Mouse (Mus musculus) liver, embryonic 12.5 days (tissue): ENCODE data around the gene Capn11. TPM values are rescaled to one million over a fixed set of nuclear protein-coding genes. Genes with fewer than 3 reads are reported as not detected.
A peak's percentile ranks its signal among the peaks of the same experiment; 100 is the strongest.
"Not testable (repeated sequence)": the region's sequence is repeated elsewhere in the genome, so short reads cannot be mapped to it uniquely, and the experiment has no call there.

Source experiments
- ATAC-seq: fragments of 200-750 bp; cut with Nextera tagmentation; 2 replicates; pipeline ENCODE4 v1.8.0; 2017; ENCODE audit warnings: moderate number of reproducible peaks, mild to moderate bottlenecking, moderate library complexity
- H3K27ac ChIP-seq: fragments of 300-500 bp; sonication (generic); 2 replicates; pipeline ENCODE4 v1.5.1; 2016; ENCODE audit warnings: mild to moderate bottlenecking
- H3K27me3 ChIP-seq: fragments of 300-500 bp; sonication (generic); replicated peaks from 2 replicates; pipeline ENCODE4 v1.6.1; 2016; ENCODE audit warnings: mild to moderate bottlenecking, moderate library complexity
- H3K36me3 ChIP-seq: fragments of 300-500 bp; sonication (generic); 2 replicates; pipeline ENCODE4 v1.6.1; 2016; ENCODE audit warnings: mild to moderate bottlenecking, moderate library complexity
- H3K4me1 ChIP-seq: fragments of 300-500 bp; sonication (generic); 2 replicates; pipeline ENCODE4 v1.6.1; 2016
- H3K4me2 ChIP-seq: fragments of 300-500 bp; sonication (generic); 2 replicates; pipeline ENCODE4 v1.6.1; 2016; ENCODE audit warnings: mild to moderate bottlenecking, moderate library complexity
- H3K4me3 ChIP-seq: fragments of 300-500 bp; sonication (generic); 2 replicates; pipeline ENCODE4 v1.5.1; 2016; ENCODE audit warnings: mild to moderate bottlenecking, moderate library complexity
- H3K9ac ChIP-seq: fragments of 300-500 bp; sonication (generic); 2 replicates; pipeline ENCODE4 v1.6.1; 2016; ENCODE audit warnings: mild to moderate bottlenecking, moderate library complexity
- H3K9me3 ChIP-seq: fragments of 300-500 bp; sonication (generic); replicated peaks from 2 replicates; pipeline ENCODE4 v1.6.1; 2016; ENCODE audit warnings: mild to moderate bottlenecking, moderate library complexity
- WGBS: fragments of 180-500 bp; shearing (Covaris S2); methylation state at CpG from one replicate; pipeline ENCODE4 v1.1.7; 2016; ENCODE audit not compliant: insufficient replicate concordance; 5-methylcytosine and 5-hydroxymethylcytosine counted together
- polyA plus RNA-seq: library from polyadenylated mRNA; unstranded; fragments of >200 nt; fragmentation: Nextera tagmentation; extraction: Ambion mirVana; gene quantifications from 2 replicates; pipeline ENCODE4 v1.2.1, GENCODE M21; 2016

Gene Capn11
- polyA plus RNA-seq, 1 experiment from 2014 or later: 0.39 TPM

- peaks cover 38% of the 10 kb centered on the region for H3K4me1 ChIP-seq
- H3K4me3 ChIP-seq, H3K9ac ChIP-seq, H3K9me3 ChIP-seq, ATAC-seq, H3K27ac ChIP-seq, H3K4me2 ChIP-seq, H3K36me3 ChIP-seq: not testable (repeated sequence)
- 0 out of 2 replicates have a peak, but pooled peaks cover 11% of the 10 kb centered on the region for H3K27me3 ChIP-seq
- 76% methylated on average over 7 of the region's 8 CpGs for WGBS
Measured at GRCm38 (mm10) chr17:45623425-45623824, 35.7 kb downstream of the Capn11 start.

DNA sequence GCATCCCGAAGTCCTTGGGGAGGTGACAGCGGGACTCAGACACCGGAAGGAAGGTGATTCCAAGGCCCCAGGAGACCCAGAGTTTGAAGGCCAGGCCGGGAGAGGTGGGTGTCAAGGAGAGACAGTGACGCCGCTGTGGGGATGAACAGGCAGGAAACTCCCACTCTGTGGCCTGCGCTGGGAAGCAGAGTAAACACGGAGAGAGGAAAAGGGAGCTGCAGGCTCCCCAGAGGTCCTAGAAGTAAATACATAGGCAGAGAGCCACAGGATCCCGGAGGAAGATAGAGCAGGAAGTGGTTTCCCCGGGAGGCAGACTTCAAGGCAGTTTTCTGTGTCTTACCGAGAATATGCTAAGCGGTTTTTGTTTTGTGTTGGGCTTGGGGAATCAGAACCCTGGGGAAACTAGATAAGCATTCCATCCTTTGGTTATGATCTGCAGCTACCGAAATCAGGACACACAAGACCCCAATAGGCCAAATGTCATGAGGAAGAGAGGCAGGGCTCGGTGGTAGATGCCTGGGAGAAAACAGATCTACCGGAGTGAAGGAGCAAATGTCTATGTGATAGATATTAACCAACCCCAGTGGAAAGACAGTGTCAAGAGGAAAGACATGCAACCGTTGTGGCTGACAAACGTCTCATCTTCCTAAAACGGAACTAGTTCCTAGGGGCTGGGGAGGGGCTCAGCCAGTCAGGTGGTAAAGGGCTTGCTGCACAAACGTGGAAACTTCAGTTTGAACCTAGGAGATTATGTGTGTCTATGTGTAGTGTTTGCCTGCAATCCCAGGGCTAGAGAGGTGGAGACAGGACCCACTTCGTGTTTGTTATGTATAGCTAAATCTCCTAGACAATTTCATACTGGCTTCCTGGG, 39.5 kb downstream of the Capn11 start:
- WGBS: 6% methylated on average over 20 of the region's 20 CpGs
- no peaks in the 10 kb centered on the region for H3K36me3 ChIP-seq

DNA sequence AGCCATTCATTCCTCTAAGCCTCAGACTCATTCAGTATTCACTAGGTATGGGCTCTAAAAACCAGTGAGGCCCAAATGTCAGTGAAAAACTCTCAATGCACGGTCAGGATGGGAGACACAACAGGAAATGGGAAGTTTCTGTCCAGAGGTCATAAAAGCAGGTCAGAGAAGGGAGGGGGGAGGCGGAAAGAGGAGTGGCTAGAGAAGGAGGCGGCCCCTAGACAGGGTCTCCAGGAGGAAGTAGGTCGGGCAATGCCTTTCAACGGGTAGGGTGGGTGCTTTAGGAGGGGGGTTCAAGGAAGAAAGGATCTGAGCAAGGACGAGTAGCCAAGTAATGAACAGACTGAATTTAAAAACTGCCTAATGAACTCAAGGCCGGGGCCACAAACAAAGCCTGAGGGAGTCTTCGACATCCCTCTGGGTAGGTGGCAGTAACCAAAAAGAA, 40.2 kb downstream of the Capn11 start:
- 6% methylated on average over 8 of the region's 8 CpGs for WGBS
- peaks cover 23% of the 10 kb centered on the region for H3K4me1 ChIP-seq
- peak; percentile 61 for ATAC-seq

More for the DNA sequence above, 39.5 kb downstream of the Capn11 start:
- peak; percentile 58 for ATAC-seq
- H3K4me1 ChIP-seq: peaks cover 23% of the 10 kb centered on the region
- H3K9me3 ChIP-seq: no peaks in the 10 kb centered on the region
- peak overlapping the region; percentile 72 for H3K4me2 ChIP-seq
- H3K27ac ChIP-seq: peak overlapping the region; percentile 57
- peak overlapping the region; percentile 49 for H3K9ac ChIP-seq
- no peaks in the 10 kb centered on the region for H3K27me3 ChIP-seq
- peak overlapping the region; percentile 43 for H3K4me3 ChIP-seq

GRCm38 (mm10) chr17:45617655-45618054, 41.5 kb downstream of the Capn11 start:
- H3K36me3 ChIP-seq: no peaks in the 10 kb centered on the region
- H3K27ac ChIP-seq: no peak overlapping the region
- H3K4me2 ChIP-seq: no peak overlapping the region
- H3K9ac ChIP-seq: no peak overlapping the region
- 66% methylated on average over 6 of the region's 6 CpGs for WGBS
- ATAC-seq: no peak
- no peaks in the 10 kb centered on the region for H3K27me3 ChIP-seq
- no peak overlapping the region for H3K4me3 ChIP-seq
- H3K4me1 ChIP-seq: peaks cover 27% of the 10 kb centered on the region
- H3K9me3 ChIP-seq: no peaks in the 10 kb centered on the region

More for the DNA sequence above, 40.2 kb downstream of the Capn11 start:
- H3K4me3 ChIP-seq: peak overlapping the region; percentile 43
- H3K9me3 ChIP-seq: no peaks in the 10 kb centered on the region
- peak overlapping the region; percentile 57 for H3K27ac ChIP-seq
- H3K36me3 ChIP-seq: no peaks in the 10 kb centered on the region
- H3K27me3 ChIP-seq: no peaks in the 10 kb centered on the region
- H3K9ac ChIP-seq: peak overlapping the region; percentile 49
- H3K4me2 ChIP-seq: peak overlapping the region; percentile 72

DNA sequence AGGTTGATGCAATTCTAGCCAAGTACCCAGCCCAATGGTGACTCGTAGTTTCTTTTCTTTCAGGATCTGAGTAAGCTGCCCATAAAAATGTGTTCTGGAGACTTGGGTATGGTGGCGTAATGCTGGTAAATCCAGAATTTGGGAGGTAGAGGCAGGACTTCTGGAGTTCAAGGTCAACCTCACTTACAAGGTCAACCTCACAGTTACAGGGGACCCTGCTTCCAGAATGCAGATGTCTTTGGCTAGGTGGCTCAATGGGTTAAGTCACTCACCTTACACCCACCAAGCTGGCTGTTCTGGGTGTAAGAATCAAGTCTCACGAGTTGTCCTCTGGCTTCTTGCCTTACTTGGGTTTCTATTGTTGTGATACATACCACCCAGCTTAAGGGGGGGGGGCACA, 42.4 kb downstream of the Capn11 start:
- no peaks in the 10 kb centered on the region for H3K36me3 ChIP-seq
- H3K27me3 ChIP-seq: no peaks in the 10 kb centered on the region

DNA sequence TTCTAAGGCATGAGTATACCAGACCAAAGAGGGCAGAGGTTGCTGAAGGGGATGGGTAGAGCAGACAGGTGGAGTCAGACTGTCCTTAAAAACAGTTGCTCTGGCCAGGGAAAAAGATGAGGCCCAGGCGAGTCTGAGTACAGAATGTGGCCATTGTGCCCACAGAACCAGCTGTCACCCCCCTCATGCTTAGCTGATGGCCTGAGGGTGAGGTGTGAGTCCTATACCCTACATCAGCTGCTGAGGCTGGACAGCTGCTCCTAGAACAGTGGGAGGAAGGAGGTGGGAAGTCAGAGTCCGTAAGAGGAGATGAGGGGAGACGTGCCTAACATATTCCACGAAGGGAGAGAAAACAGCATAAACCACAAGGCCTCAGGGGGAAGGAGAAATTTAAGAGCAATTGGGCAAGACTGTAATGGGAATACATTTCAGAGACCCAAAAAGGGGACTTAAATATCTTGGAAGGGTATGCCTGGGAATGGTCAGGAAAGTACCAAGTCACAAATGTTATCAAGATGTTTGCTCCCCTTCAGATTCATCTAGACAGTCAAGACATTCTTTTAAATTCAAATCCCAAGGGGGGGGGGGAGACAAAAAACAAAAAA, 43.0 kb downstream of the Capn11 start:
- H3K27me3 ChIP-seq: no peaks in the 10 kb centered on the region
- no peak overlapping the region for H3K4me3 ChIP-seq
- no peaks in the 10 kb centered on the region for H3K36me3 ChIP-seq
- no peaks in the 10 kb centered on the region for H3K9me3 ChIP-seq
- H3K27ac ChIP-seq: no peak overlapping the region
- WGBS: 42% methylated on average over 4 of the region's 4 CpGs
- no peak for ATAC-seq
- no peak overlapping the region for H3K4me2 ChIP-seq
- H3K4me1 ChIP-seq: peaks cover 42% of the 10 kb centered on the region
- no peak overlapping the region for H3K9ac ChIP-seq

More for the DNA sequence above, 42.4 kb downstream of the Capn11 start:
- H3K9me3 ChIP-seq: no peaks in the 10 kb centered on the region
- ATAC-seq: no peak
- H3K9ac ChIP-seq: no peak overlapping the region
- no peak overlapping the region for H3K27ac ChIP-seq
- peaks cover 37% of the 10 kb centered on the region for H3K4me1 ChIP-seq
- H3K4me2 ChIP-seq: no peak overlapping the region
- 78% methylated on average over 3 of the region's 3 CpGs for WGBS
- no peak overlapping the region for H3K4me3 ChIP-seq

- peaks cover 39% of the 10 kb centered on the region for H3K4me1 ChIP-seq
- WGBS: 57% methylated on average over 7 of the region's 7 CpGs
- H3K27ac ChIP-seq: no peak overlapping the region
- H3K27me3 ChIP-seq: no peaks in the 10 kb centered on the region
- H3K9ac ChIP-seq: no peak overlapping the region
- no peak for ATAC-seq
- H3K9me3 ChIP-seq: no peaks in the 10 kb centered on the region
- no peaks in the 10 kb centered on the region for H3K36me3 ChIP-seq
- H3K4me2 ChIP-seq: no peak overlapping the region
- H3K4me3 ChIP-seq: no peak overlapping the region
Measured at GRCm38 (mm10) chr17:45612921-45613320, 46.2 kb downstream of the Capn11 start.

DNA sequence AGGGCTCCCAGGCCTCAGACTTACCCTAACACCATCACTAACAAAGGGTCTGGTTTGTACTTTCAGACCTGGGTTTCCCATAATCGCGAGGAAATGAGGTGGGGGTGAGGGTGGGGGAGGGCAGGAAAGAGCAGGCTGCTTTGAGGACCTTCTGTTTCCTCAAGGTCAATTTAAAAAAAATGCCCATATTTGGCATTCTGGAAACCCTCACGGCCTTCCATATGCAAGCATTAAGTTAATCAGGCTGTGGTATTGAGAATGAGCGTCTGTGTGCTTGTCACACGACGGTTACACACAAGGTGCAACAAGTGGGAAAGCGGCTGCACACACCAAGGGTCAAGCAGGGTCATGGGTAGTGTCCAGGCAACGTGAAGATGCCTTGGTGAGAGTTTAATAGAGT, 47.1 kb downstream of the Capn11 start:
- ATAC-seq: no peak
- Histone ChIP-seq H3K27ac (no peak overlapping the region), H3K4me3 (no peak overlapping the region)

GRCm38 (mm10) chr17:45610144-45610866, 48.8 kb downstream of the Capn11 start:
- peaks cover 39% of the 10 kb centered on the region for H3K4me1 ChIP-seq
- ATAC-seq: peak; percentile 90
- H3K36me3 ChIP-seq: no peaks in the 10 kb centered on the region
- H3K9me3 ChIP-seq: no peaks in the 10 kb centered on the region
- 30% methylated on average over 5 of the region's 5 CpGs for WGBS
- peak overlapping the region; percentile 77 for H3K27ac ChIP-seq
- no peaks in the 10 kb centered on the region for H3K27me3 ChIP-seq
- H3K4me2 ChIP-seq: peak overlapping the region; percentile 63
- peak overlapping the region; percentile 49 for H3K9ac ChIP-seq
- peak overlapping the region; percentile 10; the same call in 1 of the 2 replicates for H3K4me3 ChIP-seq

More for the DNA sequence above, 47.1 kb downstream of the Capn11 start:
- Histone ChIP-seq H3K27me3 (no peaks in the 10 kb centered on the region), H3K4me2 (no peak overlapping the region), H3K9ac (no peak overlapping the region), H3K9me3 (no peaks in the 10 kb centered on the region), H3K4me1 (peaks cover 39% of the 10 kb centered on the region), H3K36me3 (no peaks in the 10 kb centered on the region)
- 64% methylated on average over 8 of the region's 8 CpGs for WGBS

DNA sequence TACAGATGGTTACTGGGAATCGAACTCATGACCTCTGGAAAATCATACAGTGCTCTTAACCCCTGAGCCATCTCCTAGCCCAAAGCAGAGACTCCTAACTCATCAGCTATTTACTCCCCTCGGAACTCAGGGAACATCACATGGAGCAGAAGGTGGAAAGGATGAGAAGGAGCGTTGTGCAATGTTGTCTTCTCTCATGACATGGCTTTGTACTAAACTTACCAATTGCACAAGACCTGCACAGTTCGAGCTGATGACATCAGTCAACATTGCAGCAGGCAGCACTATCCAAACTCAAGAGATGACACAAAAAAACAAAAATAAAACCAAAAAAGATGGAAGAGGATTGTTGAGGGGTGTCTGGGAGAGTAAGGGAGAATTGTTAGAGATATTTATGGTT, 50.7 kb downstream of the Capn11 start:
- 73% methylated on average over 4 of the region's 4 CpGs for WGBS
- Histone ChIP-seq H3K9me3 (no peaks in the 10 kb centered on the region), H3K36me3 (no peaks in the 10 kb centered on the region), H3K9ac (no peak overlapping the region), H3K27me3 (peaks cover 6% of the 10 kb centered on the region; the same call in 1 of the 2 replicates), H3K27ac (no peak overlapping the region), H3K4me2 (no peak overlapping the region), H3K4me3 (no peak overlapping the region), H3K4me1 (peaks cover 45% of the 10 kb centered on the region)
- no peak for ATAC-seq

- Histone ChIP-seq H3K4me1 (peaks cover 44% of the 10 kb centered on the region), H3K36me3 (no peaks in the 10 kb centered on the region), H3K27ac (no peak overlapping the region), H3K9me3 (no peaks in the 10 kb centered on the region), H3K4me2 (no peak overlapping the region), H3K27me3 (peaks cover 7% of the 10 kb centered on the region), H3K9ac (no peak overlapping the region), H3K4me3 (no peak overlapping the region)
- 78% methylated on average over 15 of the region's 15 CpGs for WGBS
- no peak for ATAC-seq
Measured at GRCm38 (mm10) chr17:45606992-45607879, 51.9 kb downstream of the Capn11 start.
